Mouse (Mus musculus) CH12.LX (cell line): ENCODE measurements at regions not wholly inside any gene's neighbourhood (a gene's known extent, or its start where the extent isn't known, plus 50 kb on each side); places are given as distances from the start of the nearest gene placed in this dataset.
A peak's percentile ranks its signal among the peaks of the same experiment; 100 is the strongest.

Experiments
- DNase-seq: peaks from one replicate; pipeline ENCODE4 v3.0.0-alpha.2; 2013; ENCODE audit errors: extremely low read depth
- H3K27ac ChIP-seq: 2 replicates; pipeline ENCODE4 v1.5.1; 2012; ENCODE audit warnings: low read depth, mild to moderate bottlenecking, control low read depth, moderate library complexity; ENCODE audit not compliant: insufficient read depth
- H3K27me3 ChIP-seq: replicated peaks from 2 replicates; pipeline ENCODE3; 2012; ENCODE audit warnings: inconsistent platforms
- H3K36me3 ChIP-seq, 2 experiments: replicated peaks in 1 of 2; 2 replicates each; pipeline versions ENCODE3 to v1.6.1; 2012; ENCODE audit warnings: inconsistent platforms in 1 of 2, low read length in 1 of 2, mild to moderate bottlenecking in 1 of 2, mixed read lengths in 1 of 2, moderate library complexity in 1 of 2; ENCODE audit not compliant: control insufficient read depth in 1 of 2, insufficient read depth in 1 of 2
- H3K4me1 ChIP-seq, 2 experiments: 2 replicates each; pipeline ENCODE4 v1.6.1; 2012; ENCODE audit warnings: inconsistent platforms in 1 of 2, moderate library complexity in 1 of 2; ENCODE audit not compliant: insufficient read depth in 2 of 2, control insufficient read depth in 1 of 2
- H3K4me2 ChIP-seq: 2 replicates; pipeline ENCODE4 v1.6.1; 2012; ENCODE audit warnings: low read depth, mild to moderate bottlenecking, control low read depth; ENCODE audit not compliant: poor library complexity, insufficient read depth, severe bottlenecking
- H3K4me3 ChIP-seq, 3 experiments: fragments of 150-350 bp in 1 of 3; sonication (generic) in 1 of 3; replicated peaks in 1 of 3; 2 replicates each; pipeline versions ENCODE3 to v1.5.1; 2011 to 2012; ENCODE audit warnings: low read depth in 2 of 3, low read length in 2 of 3, mild to moderate bottlenecking in 2 of 3, moderate library complexity in 2 of 3, control low read depth in 1 of 3, improper control_type of control experiment in 1 of 3, inconsistent platforms in 1 of 3, mixed read lengths in 1 of 3; ENCODE audit not compliant: poor library complexity in 1 of 3
- H3K79me2 ChIP-seq: replicated peaks from 2 replicates; pipeline ENCODE4 v1.6.1; 2012; ENCODE audit warnings: mild to moderate bottlenecking, moderate library complexity; ENCODE audit not compliant: control insufficient read depth, poor library complexity, insufficient read depth, severe bottlenecking; ENCODE audit errors: extremely low read depth
- H3K9ac ChIP-seq: 2 replicates; pipeline ENCODE4 v1.6.1; 2012; ENCODE audit warnings: low read depth, mild to moderate bottlenecking, control low read depth, moderate library complexity; ENCODE audit not compliant: insufficient read depth
- H3K9me3 ChIP-seq: replicated peaks from 2 replicates; pipeline ENCODE3; 2012; ENCODE audit warnings: low read length, inconsistent platforms, mixed read lengths
- BHLHE40 ChIP-seq: IDR thresholded peaks from 2 replicates; pipeline ENCODE4 v1.6.1; 2011; ENCODE audit warnings: mild to moderate bottlenecking, low read depth, low read length, improper control_type of control experiment
- CHD2 ChIP-seq: IDR thresholded peaks from 2 replicates; pipeline ENCODE4 v1.6.1; 2011; ENCODE audit warnings: low read length, improper control_type of control experiment
- ELF1 ChIP-seq: IDR thresholded peaks from 2 replicates; pipeline ENCODE4 v1.6.1; 2014; ENCODE audit warnings: low read depth, mild to moderate bottlenecking, inconsistent platforms, low read length, improper control_type of control experiment
- EP300 ChIP-seq: IDR thresholded peaks from 2 replicates; pipeline ENCODE4 v1.6.1; 2011; ENCODE audit warnings: low read length, improper control_type of control experiment
- GABPA ChIP-seq: IDR thresholded peaks from 2 replicates; pipeline ENCODE4 v1.6.1; 2012; ENCODE audit warnings: low read depth, low read length, improper control_type of control experiment, inconsistent platforms; ENCODE audit not compliant: insufficient replicate concordance
- MAX ChIP-seq: IDR thresholded peaks from 2 replicates; pipeline ENCODE4 v1.6.1; 2011; ENCODE audit warnings: low read length, improper control_type of control experiment
- MXI1 ChIP-seq: IDR thresholded peaks from 2 replicates; pipeline ENCODE4 v1.6.1; 2011; ENCODE audit warnings: mild to moderate bottlenecking, low read depth, low read length, improper control_type of control experiment
- MYC ChIP-seq: IDR thresholded peaks from 2 replicates; pipeline ENCODE4 v1.6.1; 2011; ENCODE audit warnings: low read depth, mild to moderate bottlenecking, improper control_type of control experiment, low read length
- RCOR1 ChIP-seq: conservative IDR thresholded peaks from 2 replicates; pipeline ENCODE4 v1.6.1; 2012; ENCODE audit warnings: low read depth, mild to moderate bottlenecking, inconsistent platforms, low read length, improper control_type of control experiment
- TCF12 ChIP-seq: IDR thresholded peaks from 2 replicates; pipeline ENCODE4 v1.6.1; 2014; ENCODE audit warnings: low read depth, mild to moderate bottlenecking, inconsistent platforms, low read length, improper control_type of control experiment
- UBTF ChIP-seq: IDR thresholded peaks from 2 replicates; pipeline ENCODE4 v1.6.1; 2012; ENCODE audit warnings: low read depth, mild to moderate bottlenecking, inconsistent platforms, low read length, improper control_type of control experiment, moderate library complexity
- ZNF384 ChIP-seq: IDR thresholded peaks from 2 replicates; pipeline ENCODE4 v1.6.1; 2012; ENCODE audit warnings: low read depth, low read length, improper control_type of control experiment, inconsistent platforms
- dilution Hi-C: fragments of 300-500 bp; cut with MboI; formaldehyde crosslinking; loops from 2 replicates; pipeline ENCODE4 v1.14.3; 2020; ENCODE audit warnings: low sequenced_read_pairs; ENCODE audit not compliant: extremely low pct_unique_long_range_greater_than_20kb, extremely low pct_ligation_motif_present
- in situ Hi-C: fragments of 300-500 bp; cut with MboI; formaldehyde crosslinking; loops from 3 replicates; pipeline ENCODE4 v1.14.3; 2019; ENCODE audit warnings: low sequenced_read_pairs, low pct_ligation_motif_present, low pct_unique_long_range_greater_than_20kb, mixed read lengths

GRCm38 (mm10) chr1:151270691-151271090 is 60.8 kb downstream of the Gm47996 start:
- no peak overlapping the region for H3K27ac ChIP-seq
- 0 out of 2 replicates have a peak, but pooled peaks have one; percentile 22 for TF ChIP-seq TCF12
- TF ChIP-seq CHD2: peak; percentile 65; the same call in 1 of the 2 replicates
- TF ChIP-seq EP300: no peak
- TF ChIP-seq BHLHE40: peak; percentile 33; the same call in 1 of the 2 replicates
- TF ChIP-seq MAX: no peak
- TF ChIP-seq ELF1: peak; percentile 78
- no peak for DNase-seq
- peaks cover 3 to 7% of the 10 kb centered on the region in 2 experiments; a peak in 2 of 4 replicates for H3K4me1 ChIP-seq
- no peaks in the 10 kb centered on the region for H3K79me2 ChIP-seq
- no peaks in the 10 kb centered on the region for H3K27me3 ChIP-seq
- in situ Hi-C loops (no loop called here), dilution Hi-C loops (no loop called here)
- H3K4me2 ChIP-seq: peak overlapping the region; percentile 40
- H3K9me3 ChIP-seq: no peaks in the 10 kb centered on the region
- H3K36me3 ChIP-seq: no peaks in the 10 kb centered on the region
- H3K9ac ChIP-seq: no peak overlapping the region
- H3K4me3 ChIP-seq: no peak overlapping the region

- Histone ChIP-seq H3K27me3 (no peaks in the 10 kb centered on the region), H3K4me1 (peaks cover 5 to 18% of the 10 kb centered on the region in 2 experiments; a peak in 3 of 4 replicates), H3K27ac (no peak overlapping the region), H3K79me2 (no peaks in the 10 kb centered on the region), H3K36me3 (no peaks in the 10 kb centered on the region), H3K4me3 (no peak overlapping the region), H3K9me3 (no peaks in the 10 kb centered on the region), H3K4me2 (no peak overlapping the region), H3K9ac (no peak overlapping the region)
- dilution Hi-C loops (no loop called here), in situ Hi-C loops (no loop called here)
- TF ChIP-seq MXI1 (no peak), GABPA (no peak), ZNF384 (no peak)
- no peak for DNase-seq
Observed at GRCm38 (mm10) chr1:151274306-151274705, 64.4 kb downstream of the Gm47996 start.

GRCm38 (mm10) chr1:151275581-151275980 is 65.7 kb downstream of the Gm47996 start:
- no peaks in the 10 kb centered on the region for H3K27me3 ChIP-seq
- H3K79me2 ChIP-seq: no peaks in the 10 kb centered on the region
- H3K36me3 ChIP-seq: no peaks in the 10 kb centered on the region
- in situ Hi-C loops: no loop called here
- no peak overlapping the region for H3K4me2 ChIP-seq
- H3K9me3 ChIP-seq: peaks cover 3% of the 10 kb centered on the region
- no peak overlapping the region for H3K27ac ChIP-seq
- no peak overlapping the region for H3K4me3 ChIP-seq
- no peak overlapping the region for H3K9ac ChIP-seq
- no peak for TF ChIP-seq MYC
- no peak for TF ChIP-seq MAX
- TF ChIP-seq UBTF: no peak
- no peak for TF ChIP-seq RCOR1
- dilution Hi-C loops: no loop called here
- H3K4me1 ChIP-seq: peaks cover 2 to 15% of the 10 kb centered on the region in 2 experiments; a peak in 2 of 4 replicates
- DNase-seq: no peak
